Comparison of ENCODE assay signal across 8 mouse cellular contexts in genomic region chr7:80857181-80857580, GRCm38 (mm10). TPM values are rescaled to one million over a fixed set of nuclear protein-coding genes. Genes with fewer than 3 reads are reported as not detected.
A peak's percentile ranks its signal among the peaks of the same experiment; 100 is the strongest.
DNase-seq lines count a peak whose midpoint lies in the region; ATAC-seq and TF ChIP-seq lines count a peak whose summit lies in the region.

No protein-coding gene starts in this region.

- no peaks in the 10 kb centered on the region for H3K27me3 ChIP-seq in midbrain, embryonic 14.5 days (ENCODE audit: control insufficient read depth, insufficient read depth, low read length)
- no peaks in the 10 kb centered on the region for H3K27me3 ChIP-seq in midbrain, embryonic 16.5 days (ENCODE audit: control insufficient read depth, insufficient read depth, low read depth, low read length)
- H3K27me3 ChIP-seq in hindbrain, postnatal 0 days (ENCODE audit: insufficient read depth, low read length): no peaks in the 10 kb centered on the region

- peak; percentile 83 for DNase-seq in midbrain, embryonic 14.5 days
- DNase-seq in hindbrain, postnatal 0 days (ENCODE audit: low spot score): peak; percentile 84
- peak; percentile 72 to 81 for DNase-seq in left cerebral cortex, postnatal 25 days (ENCODE audit: low spot score in 2 of 2)
- DNase-seq in thymus, postnatal 0 days (ENCODE audit: low spot score): peak; percentile 70

- TF ChIP-seq CTCF in bone marrow, adult 2 months (IDR thresholded peaks at IDR 0.05; ENCODE audit: control insufficient read depth, insufficient read depth, low read length): peak; percentile 80
- peak; percentile 71; the same call in 1 of the 2 replicates for TF ChIP-seq CTCF in embryonic fibroblast, embryonic 13.5 days (IDR thresholded peaks at IDR 0.05; ENCODE audit: borderline replicate concordance, insufficient read depth, low read length)
- peak; percentile 87 for TF ChIP-seq CTCF in hindbrain, postnatal 0 days (IDR thresholded peaks at IDR 0.05; ENCODE audit: low read depth)

- peaks cover 10% of the 10 kb centered on the region for H3K4me1 ChIP-seq in midbrain, embryonic 14.5 days (ENCODE audit: control insufficient read depth, insufficient read depth, low read length)
- H3K4me1 ChIP-seq in midbrain, embryonic 16.5 days (ENCODE audit: control insufficient read depth, insufficient read depth, low read length): peaks cover 9% of the 10 kb centered on the region
- no peaks in the 10 kb centered on the region for H3K4me1 ChIP-seq in bone marrow, adult 2 months (ENCODE audit: control insufficient read depth, insufficient read depth, low read length)
- H3K4me1 ChIP-seq in embryonic fibroblast, embryonic 13.5 days (ENCODE audit: control insufficient read depth, insufficient read depth, low read length): no peaks in the 10 kb centered on the region
- H3K4me1 ChIP-seq in hindbrain, postnatal 0 days (ENCODE audit: insufficient read depth, low read length): peaks cover 4% of the 10 kb centered on the region; the same call in 1 of the 2 replicates

- H3K4me2 ChIP-seq in midbrain, embryonic 14.5 days (ENCODE audit: low read length): no peak overlapping the region
- no peak overlapping the region for H3K4me2 ChIP-seq in midbrain, embryonic 16.5 days (ENCODE audit: low read length)
- no peak overlapping the region for H3K4me2 ChIP-seq in hindbrain, postnatal 0 days (ENCODE audit: low read depth, low read length)

- WGBS in midbrain, embryonic 14.5 days: 34% methylated on average over 6 of the region's 6 CpGs
- 34% methylated on average over 6 of the region's 6 CpGs for WGBS in midbrain, embryonic 16.5 days
- WGBS in bone marrow, adult 2 months: 12% methylated on average over 6 of the region's 6 CpGs
- 18% methylated on average over 6 of the region's 6 CpGs for WGBS in hindbrain, postnatal 0 days

- H3K27ac ChIP-seq in midbrain, embryonic 14.5 days (replicated peaks; ENCODE audit: low read depth, low read length): no peak overlapping the region
- no peak overlapping the region for H3K27ac ChIP-seq in midbrain, embryonic 16.5 days (ENCODE audit: low read length)
- H3K27ac ChIP-seq in bone marrow, adult 2 months (ENCODE audit: control insufficient read depth, insufficient read depth, low read depth, low read length, poor library complexity): no peak overlapping the region
- H3K27ac ChIP-seq in embryonic fibroblast, embryonic 13.5 days (ENCODE audit: insufficient read depth, low read length): no peak overlapping the region
- no peak overlapping the region for H3K27ac ChIP-seq in hindbrain, postnatal 0 days

- intact Hi-C loops in left cerebral cortex, postnatal 25 days (cut with DNase I): loop anchor here (2.0 kb wide), 1 partner anchor 298 kb away; no protein-coding TSS in a partner anchor

- no peak for TF ChIP-seq POLR2A in bone marrow, adult 2 months (IDR thresholded peaks at IDR 0.05; ENCODE audit: borderline replicate concordance, control insufficient read depth, low read depth, low read length)
- TF ChIP-seq POLR2A in embryonic fibroblast, embryonic 13.5 days (IDR thresholded peaks at IDR 0.05; ENCODE audit: low read depth, low read length): no peak

- no peak overlapping the region for H3K9ac ChIP-seq in midbrain, embryonic 14.5 days (replicated peaks; ENCODE audit: low read length)
- H3K9ac ChIP-seq in midbrain, embryonic 16.5 days (ENCODE audit: low read depth, low read length): no peak overlapping the region
- H3K9ac ChIP-seq in hindbrain, postnatal 0 days (replicated peaks; ENCODE audit: low read length): no peak overlapping the region

- no peak overlapping the region for H3K4me3 ChIP-seq in midbrain, embryonic 14.5 days (replicated peaks; ENCODE audit: low read depth, low read length)
- H3K4me3 ChIP-seq in midbrain, embryonic 16.5 days (ENCODE audit: low read depth, low read length): no peak overlapping the region
- no peak overlapping the region for H3K4me3 ChIP-seq in bone marrow, adult 2 months (replicated peaks; ENCODE audit: control insufficient read depth, low read depth, low read length)
- H3K4me3 ChIP-seq in embryonic fibroblast, embryonic 13.5 days (ENCODE audit: insufficient read depth, low read length): no peak overlapping the region
- H3K4me3 ChIP-seq in hindbrain, postnatal 0 days (ENCODE audit: low read length): no peak overlapping the region

- no peak for ATAC-seq in midbrain, embryonic 14.5 days (ENCODE audit: low FRiP score, low TSS enrichment)
- ATAC-seq in midbrain, embryonic 16.5 days: no peak
- no peak for ATAC-seq in hindbrain, postnatal 0 days
- ATAC-seq in neutrophil, adult 5-6 weeks (ENCODE audit: extremely low read depth, insufficient number of reproducible peaks, low FRiP score, poor library complexity, severe bottlenecking): peak; percentile 70; the same call in 1 of the 2 replicates

- no peaks in the 10 kb centered on the region for H3K9me3 ChIP-seq in midbrain, embryonic 14.5 days (ENCODE audit: control insufficient read depth, low read length)
- no peaks in the 10 kb centered on the region for H3K9me3 ChIP-seq in midbrain, embryonic 16.5 days (replicated peaks; ENCODE audit: control insufficient read depth, low read length, poor library complexity, severe bottlenecking)
- H3K9me3 ChIP-seq in hindbrain, postnatal 0 days (ENCODE audit: low read length): no peaks in the 10 kb centered on the region

- H3K36me3 ChIP-seq in midbrain, embryonic 14.5 days (ENCODE audit: control insufficient read depth, insufficient read depth, low read length): no peaks in the 10 kb centered on the region
- no peaks in the 10 kb centered on the region for H3K36me3 ChIP-seq in midbrain, embryonic 16.5 days (ENCODE audit: control insufficient read depth, insufficient read depth, low read length)
- no peaks in the 10 kb centered on the region for H3K36me3 ChIP-seq in hindbrain, postnatal 0 days (ENCODE audit: insufficient read depth, low read length)

RNA-seq across cellular contexts. Expression of gene Zscan2, which starts 3.5 kb away (rescaled TPM):
- 5.8 and 7.1 TPM in 2 replicates for polyA plus RNA-seq in midbrain, embryonic 14.5 days (2014; fragmentation: Nextera tagmentation; extraction: Ambion mirVana)
- 4.0 TPM in 2 replicates for polyA plus RNA-seq in midbrain, embryonic 16.5 days (2015; fragmentation: Nextera tagmentation; extraction: Ambion mirVana)
- 1.9 and 6.1 TPM in 2 replicates for polyA plus RNA-seq in bone marrow, adult 2 months (2011; ENCODE audit: insufficient read depth, insufficient read length, low replicate concordance, missing spikeins)
- 2.7 and 5.1 TPM in 2 replicates for polyA plus RNA-seq in embryonic fibroblast, embryonic 13.5 days (2011; ENCODE audit: insufficient read length, low read depth, missing spikeins)
- total RNA-seq in hindbrain, postnatal 0 days (2014; rRNA removed): 19.9 and 22.2 TPM in 2 replicates
- polyA plus RNA-seq in hindbrain, postnatal 0 days (2015; fragmentation: Nextera tagmentation; extraction: Ambion mirVana): 2.2 and 2.5 TPM in 2 replicates
- 10 to 100 TPM; 11.5 to 15.5 TPM for total RNA-seq in left cerebral cortex, postnatal 25 days (2021)
- total RNA-seq in neutrophil, adult 5-6 weeks (2017): 10.8 TPM in 2 replicates
- 2.7 and 3.0 TPM in 2 replicates for polyA plus RNA-seq in thymus, postnatal 0 days (2015; fragmentation: Nextera tagmentation; extraction: Ambion mirVana)

RNA-seq across cellular contexts. Expression of gene Iqgap1, which starts 31.4 kb away (rescaled TPM):
- 14.0 and 22.3 TPM in 2 replicates for polyA plus RNA-seq in midbrain, embryonic 14.5 days (2014; fragmentation: Nextera tagmentation; extraction: Ambion mirVana)
- 17.5 and 21.2 TPM in 2 replicates for polyA plus RNA-seq in midbrain, embryonic 16.5 days (2015; fragmentation: Nextera tagmentation; extraction: Ambion mirVana)
- 29.4 and 62.3 TPM in 2 replicates for polyA plus RNA-seq in bone marrow, adult 2 months (2011; ENCODE audit: insufficient read depth, insufficient read length, low replicate concordance, missing spikeins)
- polyA plus RNA-seq in embryonic fibroblast, embryonic 13.5 days (2011; ENCODE audit: insufficient read length, low read depth, missing spikeins): 206 and 311 TPM in 2 replicates
- total RNA-seq in hindbrain, postnatal 0 days (2014; rRNA removed): 23.5 and 29.4 TPM in 2 replicates
- 15.7 and 16.6 TPM in 2 replicates for polyA plus RNA-seq in hindbrain, postnatal 0 days (2015; fragmentation: Nextera tagmentation; extraction: Ambion mirVana)
- 10 to 100 TPM; 20.3 to 22.0 TPM for total RNA-seq in left cerebral cortex, postnatal 25 days (2021)
- 756 and 768 TPM in 2 replicates for total RNA-seq in neutrophil, adult 5-6 weeks (2017)
- polyA plus RNA-seq in thymus, postnatal 0 days (2015; fragmentation: Nextera tagmentation; extraction: Ambion mirVana): 87.5 and 104 TPM in 2 replicates

RNA-seq across cellular contexts. Expression of gene Wdr73, which starts 43.9 kb away (rescaled TPM):
- polyA plus RNA-seq in midbrain, embryonic 14.5 days (2014; fragmentation: Nextera tagmentation; extraction: Ambion mirVana): 32.8 and 36.1 TPM in 2 replicates
- 35.1 and 36.3 TPM in 2 replicates for polyA plus RNA-seq in midbrain, embryonic 16.5 days (2015; fragmentation: Nextera tagmentation; extraction: Ambion mirVana)
- 11.1 and 12.8 TPM in 2 replicates for polyA plus RNA-seq in bone marrow, adult 2 months (2011; ENCODE audit: insufficient read depth, insufficient read length, low replicate concordance, missing spikeins)
- polyA plus RNA-seq in embryonic fibroblast, embryonic 13.5 days (2011; ENCODE audit: insufficient read length, low read depth, missing spikeins): 9.3 and 13.0 TPM in 2 replicates
- total RNA-seq in hindbrain, postnatal 0 days (2014; rRNA removed): 20.3 and 23.9 TPM in 2 replicates
- polyA plus RNA-seq in hindbrain, postnatal 0 days (2015; fragmentation: Nextera tagmentation; extraction: Ambion mirVana): 29.2 and 35.7 TPM in 2 replicates
- 10 to 100 TPM; 25.3 to 25.4 TPM for total RNA-seq in left cerebral cortex, postnatal 25 days (2021)
- 13.9 and 15.0 TPM in 2 replicates for total RNA-seq in neutrophil, adult 5-6 weeks (2017)
- polyA plus RNA-seq in thymus, postnatal 0 days (2015; fragmentation: Nextera tagmentation; extraction: Ambion mirVana): 38.2 and 44.6 TPM in 2 replicates

RNA-seq across cellular contexts. Expression of gene Nmb, which starts 47.7 kb away (rescaled TPM):
- 8.5 and 9.0 TPM in 2 replicates for polyA plus RNA-seq in midbrain, embryonic 14.5 days (2014; fragmentation: Nextera tagmentation; extraction: Ambion mirVana)
- polyA plus RNA-seq in midbrain, embryonic 16.5 days (2015; fragmentation: Nextera tagmentation; extraction: Ambion mirVana): 4.6 and 5.9 TPM in 2 replicates
- 5.4 and 21.2 TPM in 2 replicates for polyA plus RNA-seq in bone marrow, adult 2 months (2011; ENCODE audit: insufficient read depth, insufficient read length, low replicate concordance, missing spikeins)
- 1.1 and 3.2 TPM in 2 replicates for polyA plus RNA-seq in embryonic fibroblast, embryonic 13.5 days (2011; ENCODE audit: insufficient read length, low read depth, missing spikeins)
- total RNA-seq in hindbrain, postnatal 0 days (2014; rRNA removed): 6.5 and 13.4 TPM in 2 replicates
- 10.6 and 12.9 TPM in 2 replicates for polyA plus RNA-seq in hindbrain, postnatal 0 days (2015; fragmentation: Nextera tagmentation; extraction: Ambion mirVana)
- 1 to 10 TPM; 5.8 to 6.8 TPM for total RNA-seq in left cerebral cortex, postnatal 25 days (2021)
- 2.0 and 2.2 TPM in 2 replicates for total RNA-seq in neutrophil, adult 5-6 weeks (2017)
- polyA plus RNA-seq in thymus, postnatal 0 days (2015; fragmentation: Nextera tagmentation; extraction: Ambion mirVana): 28.0 and 32.1 TPM in 2 replicates
